Mouse (Mus musculus) kidney, embryonic 14.5 days (tissue): Measurements from ENCODE around the gene Kxd1. TPM values are rescaled to one million over a fixed set of nuclear protein-coding genes. Genes with fewer than 3 reads are reported as not detected.

ENCODE experiments used
- ATAC-seq: fragments of 200-750 bp; cut with Nextera tagmentation; 2 replicates; pipeline ENCODE4 v1.8.0; 2017; ENCODE audit warnings: moderate number of reproducible peaks, mild to moderate bottlenecking, moderate TSS enrichment, moderate library complexity; ENCODE audit not compliant: low FRiP score, low TSS enrichment
- H3K27ac ChIP-seq: fragments of 300-500 bp; sonication (generic); 2 replicates; pipeline ENCODE4 v1.5.1; 2014; ENCODE audit warnings: low read depth, mild to moderate bottlenecking, low read length, moderate library complexity, mixed read lengths
- H3K27me3 ChIP-seq: fragments of 300-500 bp; sonication (generic); 2 replicates; pipeline ENCODE4 v1.6.1; 2014; ENCODE audit warnings: mild to moderate bottlenecking, low read length; ENCODE audit not compliant: control insufficient read depth, insufficient read depth
- H3K36me3 ChIP-seq: fragments of 300-500 bp; sonication (generic); 2 replicates; pipeline ENCODE4 v1.6.1; 2014; ENCODE audit warnings: low read length, mixed read lengths; ENCODE audit not compliant: control insufficient read depth, insufficient read depth
- H3K4me1 ChIP-seq: fragments of 300-500 bp; sonication (generic); 2 replicates; pipeline ENCODE4 v1.6.1; 2014; ENCODE audit warnings: low read length, mixed read lengths; ENCODE audit not compliant: control insufficient read depth, insufficient read depth
- H3K4me2 ChIP-seq: fragments of 300-500 bp; sonication (generic); replicated peaks from 2 replicates; pipeline ENCODE4 v1.6.1; 2014; ENCODE audit warnings: low read depth, mild to moderate bottlenecking, low read length
- H3K4me3 ChIP-seq: fragments of 300-500 bp; sonication (generic); 2 replicates; pipeline ENCODE4 v1.5.1; 2014; ENCODE audit warnings: mild to moderate bottlenecking, low read length
- H3K9ac ChIP-seq: fragments of 300-500 bp; sonication (generic); 2 replicates; pipeline ENCODE4 v1.6.1; 2014; ENCODE audit warnings: low read depth, mild to moderate bottlenecking, low read length, moderate library complexity
- H3K9me3 ChIP-seq: fragments of 300-500 bp; sonication (generic); 2 replicates; pipeline ENCODE4 v1.6.1; 2016; ENCODE audit warnings: low read length; ENCODE audit not compliant: control insufficient read depth
- WGBS: fragments of 180-500 bp; shearing (Covaris S2); extraction: QIAGEN DNeasy Blood & Tissue Kit; methylation state at CpG from one replicate; pipeline ENCODE4 v1.1.7; 2014; 5-methylcytosine and 5-hydroxymethylcytosine counted together
- polyA plus RNA-seq: library from polyadenylated mRNA; unstranded; fragments of >200 nt; fragmentation: Nextera tagmentation; extraction: Ambion mirVana; gene quantifications from 2 replicates; pipeline ENCODE4 v1.2.1, GENCODE M21; 2014

Gene Kxd1
- polyA plus RNA-seq, 1 experiment from 2014 or later: 70.9 TPM

DNA sequence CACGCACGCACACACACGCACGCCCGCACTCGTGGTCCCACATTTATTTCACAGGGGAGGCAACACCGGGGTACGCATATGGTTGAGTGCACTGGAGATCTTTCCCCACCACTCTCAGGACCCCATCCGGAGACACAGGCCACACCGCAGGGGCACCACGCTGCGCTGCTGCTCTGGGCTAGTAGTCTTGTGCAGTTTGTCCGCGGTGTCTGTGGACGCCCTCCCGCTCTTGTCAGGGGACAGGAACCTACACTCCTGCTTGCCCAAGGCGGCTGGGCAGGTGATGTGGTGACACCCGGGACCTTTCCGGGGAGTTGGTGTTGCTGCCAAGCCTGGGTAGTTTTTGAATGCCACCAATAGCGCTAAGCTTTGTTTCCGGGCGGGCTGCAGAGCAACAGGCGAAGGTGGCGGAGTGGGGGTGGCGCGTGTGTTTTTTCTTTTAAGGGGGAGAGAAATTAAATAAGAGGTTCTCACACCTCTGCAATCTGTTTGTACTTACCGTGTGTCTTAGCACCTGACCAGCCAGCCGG is 33.3 kb downstream of the Kxd1 start:
- Histone ChIP-seq H3K4me2 (0 out of 2 replicates have a peak overlapping the region, but pooled peaks have one; percentile 21), H3K27me3 (peaks cover 97% of the 10 kb centered on the region), H3K27ac (no peak overlapping the region), H3K4me1 (peaks cover 13% of the 10 kb centered on the region), H3K9ac (peak overlapping the region; percentile 34; the same call in 1 of the 2 replicates), H3K4me3 (peak overlapping the region; percentile 40), H3K9me3 (no peaks in the 10 kb centered on the region), H3K36me3 (no peaks in the 10 kb centered on the region)
- ATAC-seq: no peak
- 2% methylated on average over 28 of the region's 28 CpGs for WGBS

DNA sequence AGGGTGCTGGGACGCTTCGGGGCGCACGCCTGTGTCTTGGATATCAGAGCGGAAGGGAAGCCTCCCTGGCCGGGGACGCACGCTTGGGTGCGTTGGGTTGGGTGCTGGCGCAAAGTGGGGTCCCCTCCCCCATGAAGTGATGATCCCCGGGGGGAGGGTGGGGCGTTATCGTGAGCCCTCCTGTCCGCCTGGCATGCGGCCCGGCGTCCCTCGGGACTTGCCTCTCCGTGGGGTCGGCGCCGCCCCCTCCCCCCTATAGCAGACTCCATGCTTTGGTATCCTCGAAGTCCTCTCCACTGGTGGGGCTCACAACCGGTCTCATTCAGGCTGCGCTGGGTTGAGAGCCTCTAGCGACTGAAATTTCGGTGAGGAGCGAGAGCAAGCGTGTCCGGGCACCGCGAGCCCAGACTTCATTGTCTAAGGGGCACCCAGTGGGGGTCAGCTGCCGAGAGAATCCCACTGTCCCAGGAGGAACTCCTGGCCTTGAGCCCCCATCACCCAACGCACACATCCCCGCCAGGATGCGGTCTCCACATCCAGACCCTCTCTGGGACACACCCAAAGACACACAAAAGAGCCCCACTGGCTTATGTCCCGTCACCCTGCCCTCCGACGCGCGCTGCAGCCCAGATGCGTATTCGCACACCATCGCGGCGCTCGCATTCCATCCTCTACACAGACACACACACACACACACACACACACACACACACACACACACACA is 33.9 kb downstream of the Kxd1 start:
- ATAC-seq: no peak
- WGBS: 1% methylated on average over 47 of the region's 47 CpGs
- Histone ChIP-seq H3K27ac (no peak overlapping the region), H3K27me3 (peaks cover 98% of the 10 kb centered on the region), H3K36me3 (no peaks in the 10 kb centered on the region), H3K4me2 (peak overlapping the region; percentile 79), H3K9ac (peak overlapping the region; percentile 45; the same call in 1 of the 2 replicates), H3K4me3 (peak overlapping the region; percentile 40), H3K9me3 (no peaks in the 10 kb centered on the region), H3K4me1 (peaks cover 19% of the 10 kb centered on the region)

DNA sequence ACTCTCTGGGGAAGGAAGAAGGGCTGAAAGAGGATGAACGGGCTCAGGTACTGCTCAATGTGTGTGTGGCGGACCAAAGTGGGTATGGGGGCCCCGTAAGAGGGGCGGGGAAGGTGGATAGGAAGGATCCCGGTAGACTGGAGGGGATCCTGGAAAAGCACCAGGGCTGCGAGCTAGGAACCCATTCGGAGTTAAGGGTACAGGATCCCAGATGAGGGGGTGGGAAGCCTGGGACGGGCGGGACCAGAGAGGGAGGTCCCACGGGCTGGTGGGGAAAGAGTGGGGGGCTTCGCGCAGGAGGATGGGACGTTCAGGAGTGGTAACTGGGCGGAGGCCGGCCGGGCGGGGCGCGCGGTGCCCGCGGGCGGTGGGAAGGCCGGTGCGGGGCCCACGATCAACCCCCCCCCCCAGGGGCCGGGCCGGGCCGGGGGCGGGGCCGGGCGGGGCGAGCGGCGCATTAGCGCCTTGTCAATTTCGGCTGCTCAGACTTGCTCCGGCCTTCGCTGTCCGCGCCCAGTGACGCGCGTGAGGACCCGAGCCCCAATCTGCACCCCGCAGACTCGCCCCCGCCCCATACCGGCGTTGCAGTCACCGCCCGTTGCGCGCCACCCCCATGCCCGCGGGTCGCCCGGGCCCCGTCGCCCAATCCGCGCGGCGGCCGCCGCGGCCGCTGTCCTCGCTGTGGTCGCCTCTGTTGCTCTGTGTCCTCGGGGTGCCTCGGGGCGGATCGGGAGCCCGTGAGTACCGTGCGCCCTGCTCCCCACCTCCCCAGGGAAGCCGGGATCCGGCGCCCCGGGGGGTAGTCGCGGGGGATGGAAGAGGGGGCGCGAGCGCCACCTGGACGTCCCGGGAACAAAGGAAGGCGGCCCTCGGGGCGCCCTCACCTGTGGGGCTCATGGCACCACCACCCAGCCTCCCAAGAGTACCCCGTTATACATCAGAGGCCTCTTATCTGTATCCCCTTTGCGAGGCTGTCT is 34.8 kb downstream of the Kxd1 start, which contains the start of gene Crlf1:
Crlf1 (plus strand) TSS at position 495 of the 977 bp plus-strand sequence.
- WGBS: under 1% methylated on average over 42 of the region's 93 CpGs
- Histone ChIP-seq H3K27ac (no peak within 1 kb of the TSS), H3K36me3 (no peaks in the 10 kb centered on the region), H3K9ac (peak within 1 kb of the TSS; percentile 45; the same call in 1 of the 2 replicates), H3K4me2 (peak within 1 kb of the TSS; percentile 79), H3K4me1 (peaks cover 27% of the 10 kb centered on the region), H3K4me3 (peak within 1 kb of the TSS; percentile 40), H3K9me3 (no peaks in the 10 kb centered on the region), H3K27me3 (peaks cover 98% of the 10 kb centered on the region)
- ATAC-seq: no peak

DNA sequence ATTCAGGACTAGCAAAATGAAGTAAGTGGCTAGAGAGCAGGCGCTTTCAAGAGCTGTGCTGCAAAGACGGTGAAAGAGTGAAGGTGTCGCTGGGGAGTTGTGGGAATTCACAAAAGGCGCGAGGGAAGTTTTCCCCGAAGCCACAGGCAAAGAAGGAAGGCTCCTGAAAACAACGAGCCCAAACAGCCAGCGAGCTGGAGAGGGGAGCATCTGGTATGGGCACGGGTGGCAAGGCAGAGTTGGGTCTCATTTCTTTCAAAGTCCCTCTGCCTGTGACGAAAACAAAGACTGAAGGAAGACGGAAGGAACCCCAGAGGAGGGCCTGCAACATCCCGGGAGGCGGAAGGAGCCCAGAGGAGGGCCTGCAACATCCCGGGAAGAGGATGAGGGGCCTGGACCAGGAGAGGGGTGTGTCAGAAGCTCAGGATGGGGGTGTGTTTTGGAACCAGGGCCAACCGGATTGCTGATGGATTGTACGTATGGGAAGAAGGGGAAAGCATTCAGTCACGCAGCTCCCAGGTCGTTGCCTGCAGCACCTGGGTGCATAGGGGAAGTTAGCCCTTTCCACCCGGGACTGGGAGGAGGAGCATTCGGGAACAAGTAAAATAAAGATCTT is 36.8 kb downstream of the Kxd1 start:
- Histone ChIP-seq H3K4me2 (no peak overlapping the region; the same call in 1 of the 2 replicates), H3K27ac (no peak overlapping the region), H3K27me3 (peaks cover 99% of the 10 kb centered on the region), H3K9ac (peak overlapping the region; percentile 12; the same call in 1 of the 2 replicates), H3K9me3 (no peaks in the 10 kb centered on the region), H3K4me1 (peaks cover 34% of the 10 kb centered on the region), H3K4me3 (no peak overlapping the region), H3K36me3 (no peaks in the 10 kb centered on the region)
- WGBS: 3% methylated on average over 20 of the region's 20 CpGs
- ATAC-seq: no peak

- WGBS: 13% methylated on average over 10 of the region's 10 CpGs
- no peak overlapping the region; the same call in 1 of the 2 replicates for H3K4me2 ChIP-seq
- no peaks in the 10 kb centered on the region for H3K36me3 ChIP-seq
- peaks cover 99% of the 10 kb centered on the region for H3K27me3 ChIP-seq
- peak overlapping the region; percentile 34; the same call in 1 of the 2 replicates for H3K4me3 ChIP-seq
- no peak for ATAC-seq
- peaks cover 30% of the 10 kb centered on the region for H3K4me1 ChIP-seq
- H3K27ac ChIP-seq: no peak overlapping the region; the same call in 1 of the 2 replicates
- no peaks in the 10 kb centered on the region for H3K9me3 ChIP-seq
- no peak overlapping the region for H3K9ac ChIP-seq
Measured at GRCm38 (mm10) chr8:70490061-70490879, 37.5 kb downstream of the Kxd1 start.

- under 1% methylated on average over 33 of the region's 41 CpGs for WGBS
- 0 out of 2 replicates have a peak, but pooled peaks have one; percentile 10 for ATAC-seq
- Histone ChIP-seq H3K9me3 (no peaks in the 10 kb centered on the region), H3K4me3 (peak overlapping the region; percentile 34), H3K27ac (no peak overlapping the region; the same call in 1 of the 2 replicates), H3K9ac (no peak overlapping the region; the same call in 1 of the 2 replicates), H3K4me2 (peak overlapping the region; percentile 51), H3K27me3 (peaks cover 99% of the 10 kb centered on the region), H3K36me3 (no peaks in the 10 kb centered on the region), H3K4me1 (peaks cover 30% of the 10 kb centered on the region)
Measured at GRCm38 (mm10) chr8:70489576-70489975, 38.2 kb downstream of the Kxd1 start.

GRCm38 (mm10) chr8:70488931-70489470 is 38.8 kb downstream of the Kxd1 start:
- Histone ChIP-seq H3K27ac (0 out of 2 replicates have a peak overlapping the region, but pooled peaks have one; percentile 37), H3K4me1 (peaks cover 30% of the 10 kb centered on the region), H3K4me2 (peak overlapping the region; percentile 51), H3K4me3 (peak overlapping the region; percentile 34), H3K36me3 (no peaks in the 10 kb centered on the region), H3K27me3 (peaks cover 97% of the 10 kb centered on the region), H3K9me3 (no peaks in the 10 kb centered on the region), H3K9ac (no peak overlapping the region)
- WGBS: 2% methylated on average over 14 of the region's 14 CpGs
- no peak for ATAC-seq
